Comparison of ENCODE assay signal across 25 mouse cellular contexts in genomic region chr6:77069595-77069994, GRCm38 (mm10).
DNase-seq lines count a peak whose midpoint lies in the region; ATAC-seq and TF ChIP-seq lines count a peak whose summit lies in the region.
"Had no signal": no experiment of that assay in that cellular context is flagged by ENCODE, and none has a peak within 500 bp of the region (broad histone marks: within the 10 kb centered on the region; RNA-seq: fewer than 3 reads in every experiment).

No protein-coding gene starts in this region.

- no peaks in the 10 kb centered on the region for H3K9me3 ChIP-seq in embryonic facial prominence, embryonic 14.5 days (ENCODE audit: control insufficient read depth, low read length)
- H3K9me3 ChIP-seq in embryonic facial prominence, embryonic 10.5 days = no peaks in the 10 kb centered on the region
- H3K9me3 ChIP-seq in midbrain, embryonic 11.5 days (ENCODE audit: control insufficient read depth, low read length) = no peaks in the 10 kb centered on the region
- no peaks in the 10 kb centered on the region for H3K9me3 ChIP-seq in midbrain, embryonic 10.5 days (replicated peaks)
- H3K9me3 ChIP-seq in forebrain, embryonic 15.5 days = no peaks in the 10 kb centered on the region
- H3K9me3 ChIP-seq: heart, embryonic 13.5 days; limb, embryonic 10.5 days; limb, embryonic 15.5 days; liver, embryonic 13.5 days had no signal

- WGBS in embryonic facial prominence, embryonic 14.5 days = 61% methylated on average over 3 of the region's 3 CpGs
- 67% methylated on average over 3 of the region's 3 CpGs for WGBS in embryonic facial prominence, embryonic 10.5 days
- WGBS in midbrain, embryonic 11.5 days = 40% methylated on average over 3 of the region's 3 CpGs
- WGBS in midbrain, embryonic 10.5 days = 56% methylated on average over 3 of the region's 3 CpGs
- 21% methylated on average over 3 of the region's 3 CpGs for WGBS in forebrain, embryonic 15.5 days
- WGBS in lung, adult 2 months = 77% methylated on average over 3 of the region's 3 CpGs

- no peak overlapping the region for H3K4me2 ChIP-seq in embryonic facial prominence, embryonic 14.5 days (ENCODE audit: low read depth, low read length)
- H3K4me2 ChIP-seq in midbrain, embryonic 11.5 days = no peak overlapping the region
- H3K4me2 ChIP-seq in forebrain, embryonic 15.5 days (replicated peaks) = no peak overlapping the region
- H3K4me2 ChIP-seq: heart, embryonic 13.5 days; limb, embryonic 15.5 days; liver, embryonic 13.5 days had no signal

- no peak for ATAC-seq in embryonic facial prominence, embryonic 14.5 days (ENCODE audit: low read depth)
- ATAC-seq in midbrain, embryonic 11.5 days (ENCODE audit: low FRiP score) = peak; percentile 75
- peak; percentile 78 for ATAC-seq in forebrain, embryonic 15.5 days (replicated peaks)
- ATAC-seq: activated CD4-positive, CD25-positive, alpha-beta regulatory T cell, adult 4 months; inflammation-experienced regulatory T-cells, adult 6 months had no signal

- no peak for TF ChIP-seq POLR2A in lung, adult 2 months (IDR thresholded peaks at IDR 0.05; ENCODE audit: borderline replicate concordance, extremely low read depth, low read depth, low read length)

- DNase-seq in embryonic facial prominence, embryonic 14.5 days (ENCODE audit: low spot score) = peak; percentile 1
- DNase-seq in embryonic facial prominence, embryonic 10.5 days (ENCODE audit: low spot score) = no peak
- DNase-seq in midbrain, embryonic 11.5 days (ENCODE audit: low spot score, missing footprints) = peak; percentile 86
- DNase-seq in midbrain, embryonic 10.5 days (ENCODE audit: low spot score) = no peak
- peak; percentile 40 for DNase-seq in retina, embryonic 14.5 days (ENCODE audit: low spot score)
- DNase-seq in lung, adult 2 months = no peak
- DNase-seq in left cerebral cortex, adult 9 months (ENCODE audit: low spot score in 2 of 2) = no peak
- DNase-seq: adrenal gland, adult 2 months; adrenal gland, postnatal 36 days; cerebellum, adult 8-10 months; cerebellum, postnatal 25 days; heart, postnatal 10 days; kidney, adult 2 months; kidney, postnatal 36 days; liver, embryonic 13.5 days; lung, adult 18-20 months; lung, postnatal 10 days had no signal

- no peak for TF ChIP-seq CTCF in lung, adult 2 months (IDR thresholded peaks at IDR 0.05; ENCODE audit: insufficient read depth, low read length)

- no peak overlapping the region for H3K4me3 ChIP-seq in embryonic facial prominence, embryonic 14.5 days (ENCODE audit: low read depth, low read length)
- no peak overlapping the region for H3K4me3 ChIP-seq in embryonic facial prominence, embryonic 10.5 days
- H3K4me3 ChIP-seq in midbrain, embryonic 11.5 days (ENCODE audit: low read depth, low read length) = no peak overlapping the region
- H3K4me3 ChIP-seq in midbrain, embryonic 10.5 days = no peak overlapping the region
- no peak overlapping the region for H3K4me3 ChIP-seq in forebrain, embryonic 15.5 days
- no peak overlapping the region for H3K4me3 ChIP-seq in lung, adult 2 months (replicated peaks; ENCODE audit: extremely low read depth, low read depth, low read length)
- H3K4me3 ChIP-seq: heart, embryonic 13.5 days; limb, embryonic 10.5 days; limb, embryonic 15.5 days; liver, embryonic 13.5 days had no signal

- no peak overlapping the region for H3K9ac ChIP-seq in embryonic facial prominence, embryonic 14.5 days (ENCODE audit: low read depth, low read length)
- no peak overlapping the region for H3K9ac ChIP-seq in midbrain, embryonic 11.5 days (ENCODE audit: low read length)
- no peak overlapping the region for H3K9ac ChIP-seq in forebrain, embryonic 15.5 days (replicated peaks)
- H3K9ac ChIP-seq: heart, embryonic 13.5 days; limb, embryonic 15.5 days; liver, embryonic 13.5 days had no signal

- no peaks in the 10 kb centered on the region for H3K27me3 ChIP-seq in embryonic facial prominence, embryonic 14.5 days (replicated peaks; ENCODE audit: control insufficient read depth, insufficient read depth, low read length)
- H3K27me3 ChIP-seq in embryonic facial prominence, embryonic 10.5 days (replicated peaks; ENCODE audit: low read depth, poor library complexity, severe bottlenecking) = no peaks in the 10 kb centered on the region
- no peaks in the 10 kb centered on the region for H3K27me3 ChIP-seq in midbrain, embryonic 11.5 days (ENCODE audit: control insufficient read depth, insufficient read depth, low read length)
- peaks cover 4% of the 10 kb centered on the region; the same call in 1 of the 2 replicates for H3K27me3 ChIP-seq in midbrain, embryonic 10.5 days (ENCODE audit: low read depth, poor library complexity, severe bottlenecking)
- no peaks in the 10 kb centered on the region for H3K27me3 ChIP-seq in forebrain, embryonic 15.5 days
- H3K27me3 ChIP-seq: CH12.LX; heart, embryonic 13.5 days; limb, embryonic 15.5 days; liver, embryonic 13.5 days had no signal

- no peaks in the 10 kb centered on the region for H3K36me3 ChIP-seq in embryonic facial prominence, embryonic 14.5 days (ENCODE audit: control insufficient read depth, insufficient read depth, low read length)
- no peaks in the 10 kb centered on the region for H3K36me3 ChIP-seq in embryonic facial prominence, embryonic 10.5 days (replicated peaks)
- no peaks in the 10 kb centered on the region for H3K36me3 ChIP-seq in midbrain, embryonic 11.5 days (ENCODE audit: control insufficient read depth, insufficient read depth, low read length)
- H3K36me3 ChIP-seq in midbrain, embryonic 10.5 days = no peaks in the 10 kb centered on the region
- no peaks in the 10 kb centered on the region for H3K36me3 ChIP-seq in forebrain, embryonic 15.5 days
- H3K36me3 ChIP-seq: heart, embryonic 13.5 days; limb, embryonic 10.5 days; limb, embryonic 15.5 days; liver, embryonic 13.5 days had no signal

- H3K27ac ChIP-seq in embryonic facial prominence, embryonic 14.5 days (replicated peaks; ENCODE audit: low read depth, low read length) = no peak overlapping the region
- H3K27ac ChIP-seq in embryonic facial prominence, embryonic 10.5 days (replicated peaks) = no peak overlapping the region
- H3K27ac ChIP-seq in midbrain, embryonic 11.5 days (ENCODE audit: low read depth, low read length) = no peak overlapping the region
- no peak overlapping the region for H3K27ac ChIP-seq in midbrain, embryonic 10.5 days (replicated peaks)
- H3K27ac ChIP-seq in forebrain, embryonic 15.5 days (replicated peaks) = no peak overlapping the region; the same call in 1 of the 2 replicates
- H3K27ac ChIP-seq: heart, embryonic 13.5 days; limb, embryonic 10.5 days; limb, embryonic 15.5 days; liver, embryonic 13.5 days; macrophage had no signal

- no peaks in the 10 kb centered on the region for H3K4me1 ChIP-seq in embryonic facial prominence, embryonic 14.5 days (ENCODE audit: control insufficient read depth, insufficient read depth, low read length)
- no peaks in the 10 kb centered on the region for H3K4me1 ChIP-seq in embryonic facial prominence, embryonic 10.5 days
- peaks cover 3% of the 10 kb centered on the region; the same call in 1 of the 2 replicates for H3K4me1 ChIP-seq in midbrain, embryonic 11.5 days (ENCODE audit: control insufficient read depth, insufficient read depth, low read length)
- H3K4me1 ChIP-seq in midbrain, embryonic 10.5 days = peaks cover 12% of the 10 kb centered on the region
- peaks cover 7% of the 10 kb centered on the region; the same call in 1 of the 2 replicates for H3K4me1 ChIP-seq in forebrain, embryonic 15.5 days
- H3K4me1 ChIP-seq in lung, adult 2 months (ENCODE audit: control insufficient read depth, insufficient read depth, low read length) = no peaks in the 10 kb centered on the region
- H3K4me1 ChIP-seq: heart, embryonic 13.5 days; limb, embryonic 10.5 days; limb, embryonic 15.5 days; liver, embryonic 13.5 days had no signal

Comparison
In these comparisons a context has a peak if more than half of its experiments do, and no peak if none do; other contexts are left out.
1. DNase-seq: peak in embryonic facial prominence, embryonic 14.5 days (single experiment), midbrain, embryonic 11.5 days (single experiment) and retina, embryonic 14.5 days (single experiment); none in embryonic facial prominence, embryonic 10.5 days (single experiment), midbrain, embryonic 10.5 days (single experiment), lung, adult 2 months (single experiment) and left cerebral cortex, adult 9 months (0 of 2).